Comparison of ENCODE assay signal across 8 mouse cellular contexts in genomic region chr16:30870110-30870509, GRCm38 (mm10).
DNase-seq lines count a peak whose midpoint lies in the region; ATAC-seq and TF ChIP-seq lines count a peak whose summit lies in the region.

No protein-coding gene starts in this region.

- H3K9me3 ChIP-seq in heart, postnatal 0 days (replicated peaks; ENCODE audit: control insufficient read depth, low read length): no peaks in the 10 kb centered on the region
- H3K9me3 ChIP-seq in liver, embryonic 12.5 days (replicated peaks): peaks cover 4% of the 10 kb centered on the region; the same call in 1 of the 2 replicates
- no peaks in the 10 kb centered on the region for H3K9me3 ChIP-seq in midbrain, embryonic 15.5 days
- H3K9me3 ChIP-seq in forebrain, embryonic 14.5 days (replicated peaks; ENCODE audit: control insufficient read depth, low read length): no peaks in the 10 kb centered on the region

- no peak for ATAC-seq in heart, postnatal 0 days (ENCODE audit: insufficient read depth, low read depth)
- ATAC-seq in liver, embryonic 12.5 days: no peak
- ATAC-seq in midbrain, embryonic 15.5 days (replicated peaks): no peak
- ATAC-seq in forebrain, embryonic 14.5 days: no peak

- peak overlapping the region; percentile 56 for H3K27ac ChIP-seq in heart, postnatal 0 days (ENCODE audit: low read depth)
- H3K27ac ChIP-seq in liver, embryonic 12.5 days: 0 out of 2 replicates have a peak overlapping the region, but pooled peaks have one; percentile 50
- H3K27ac ChIP-seq in midbrain, embryonic 15.5 days: no peak overlapping the region
- no peak overlapping the region for H3K27ac ChIP-seq in forebrain, embryonic 14.5 days (ENCODE audit: low read depth, low read length)

- TF ChIP-seq CTCF in heart, postnatal 0 days (IDR thresholded peaks at IDR 0.05; ENCODE audit: low read depth): peak; percentile 62

- peak; percentile 13 for DNase-seq in ovary, adult 18-20 months (ENCODE audit: low spot score)
- DNase-seq in ovary, postnatal 10 days (ENCODE audit: low spot score): no peak
- DNase-seq in embryo, embryonic 11 days: peak; percentile 38
- DNase-seq in heart, postnatal 0 days (ENCODE audit: low spot score): peak; percentile 17
- peak; percentile 39 to 76 for DNase-seq in spleen, postnatal 4 days (ENCODE audit: low spot score in 2 of 2)
- no peak for DNase-seq in forebrain, embryonic 14.5 days (ENCODE audit: low spot score)

- H3K4me1 ChIP-seq in heart, postnatal 0 days (ENCODE audit: control insufficient read depth, insufficient read depth): peaks cover 12% of the 10 kb centered on the region; the same call in 1 of the 2 replicates
- peaks cover 32% of the 10 kb centered on the region for H3K4me1 ChIP-seq in liver, embryonic 12.5 days
- peaks cover 12% of the 10 kb centered on the region for H3K4me1 ChIP-seq in midbrain, embryonic 15.5 days
- H3K4me1 ChIP-seq in forebrain, embryonic 14.5 days (ENCODE audit: control insufficient read depth, insufficient read depth, low read length): peaks cover 5% of the 10 kb centered on the region

- no peak overlapping the region for H3K4me3 ChIP-seq in heart, postnatal 0 days (ENCODE audit: low read depth, low read length)
- peak overlapping the region; percentile 17; the same call in 1 of the 2 replicates for H3K4me3 ChIP-seq in liver, embryonic 12.5 days
- no peak overlapping the region for H3K4me3 ChIP-seq in midbrain, embryonic 15.5 days
- no peak overlapping the region for H3K4me3 ChIP-seq in forebrain, embryonic 14.5 days (ENCODE audit: low read depth, low read length)

- peak; percentile 74 for TF ChIP-seq EP300 in heart, postnatal 0 days (IDR thresholded peaks at IDR 0.05; ENCODE audit: low read depth)

- H3K4me2 ChIP-seq in heart, postnatal 0 days (ENCODE audit: low read depth, low read length): no peak overlapping the region
- H3K4me2 ChIP-seq in liver, embryonic 12.5 days: peak overlapping the region; percentile 47
- no peak overlapping the region for H3K4me2 ChIP-seq in midbrain, embryonic 15.5 days
- no peak overlapping the region for H3K4me2 ChIP-seq in forebrain, embryonic 14.5 days (ENCODE audit: low read length)

- no peak overlapping the region for H3K9ac ChIP-seq in heart, postnatal 0 days (replicated peaks; ENCODE audit: low read depth, low read length)
- no peak overlapping the region for H3K9ac ChIP-seq in liver, embryonic 12.5 days
- H3K9ac ChIP-seq in midbrain, embryonic 15.5 days: no peak overlapping the region
- H3K9ac ChIP-seq in forebrain, embryonic 14.5 days (ENCODE audit: low read length): no peak overlapping the region

- WGBS in heart, postnatal 0 days: 51% methylated on average over 14 of the region's 14 CpGs
- 39% methylated on average over 14 of the region's 14 CpGs for whole genome bisulfite sequencing in liver, embryonic 12.5 days (ENCODE audit: insufficient replicate concordance)
- 82% methylated on average over 14 of the region's 14 CpGs for WGBS in midbrain, embryonic 15.5 days
- 82% methylated on average over 14 of the region's 14 CpGs for WGBS in forebrain, embryonic 14.5 days

- no peaks in the 10 kb centered on the region for H3K27me3 ChIP-seq in heart, postnatal 0 days (ENCODE audit: control insufficient read depth, insufficient read depth, low read length)
- H3K27me3 ChIP-seq in liver, embryonic 12.5 days (replicated peaks): no peaks in the 10 kb centered on the region
- no peaks in the 10 kb centered on the region for H3K27me3 ChIP-seq in midbrain, embryonic 15.5 days (replicated peaks)
- H3K27me3 ChIP-seq in forebrain, embryonic 14.5 days (replicated peaks; ENCODE audit: control insufficient read depth, insufficient read depth, low read length): no peaks in the 10 kb centered on the region

- H3K36me3 ChIP-seq in heart, postnatal 0 days (replicated peaks; ENCODE audit: control insufficient read depth, insufficient read depth, low read length): no peaks in the 10 kb centered on the region
- no peaks in the 10 kb centered on the region for H3K36me3 ChIP-seq in liver, embryonic 12.5 days
- H3K36me3 ChIP-seq in midbrain, embryonic 15.5 days (replicated peaks): no peaks in the 10 kb centered on the region
- H3K36me3 ChIP-seq in forebrain, embryonic 14.5 days (ENCODE audit: control insufficient read depth, insufficient read depth, low read length): no peaks in the 10 kb centered on the region

Comparison
In these comparisons a context has a peak if more than half of its experiments do, and no peak if none do; other contexts are left out.
1. DNase-seq: peak in ovary, adult 18-20 months (single experiment), embryo, embryonic 11 days (single experiment), heart, postnatal 0 days (single experiment) and spleen, postnatal 4 days (2 of 2); none in ovary, postnatal 10 days (single experiment) and forebrain, embryonic 14.5 days (single experiment).
2. H3K27ac ChIP-seq: peak in heart, postnatal 0 days (single experiment) and liver, embryonic 12.5 days (single experiment); none in midbrain, embryonic 15.5 days (single experiment) and forebrain, embryonic 14.5 days (single experiment).